Mouse (Mus musculus): ENCODE measurements at regions not wholly inside any gene's neighbourhood (a gene's known extent, or its start where the extent isn't known, plus 50 kb on each side); places are given as distances from the start of the nearest gene placed in this dataset.

DNA sequence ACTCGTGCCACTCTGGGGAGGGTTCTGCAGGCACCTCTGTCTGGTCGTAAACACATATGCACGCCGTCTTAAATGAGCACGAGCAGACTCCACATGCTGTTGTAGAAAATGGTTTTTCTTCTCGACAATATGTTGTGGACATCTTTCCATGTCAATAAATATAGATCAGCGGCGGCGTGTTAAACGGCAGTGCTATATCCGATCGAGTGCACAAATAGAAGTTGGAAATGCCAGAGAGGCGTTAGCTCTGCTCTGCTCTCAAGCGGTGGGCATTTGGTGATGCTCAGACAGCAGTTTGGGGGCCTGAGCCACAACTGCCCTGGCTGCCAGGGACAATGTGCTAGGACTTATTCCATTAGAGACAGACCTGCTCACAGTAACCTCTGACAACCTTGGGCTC, 61.8 kb upstream of the Grik3 start:
- TF ChIP-seq POLR2A (IDR thresholded peaks at IDR 0.05; ENCODE audit: insufficient read depth, low read depth, low read length): no peak
- no peak for TF ChIP-seq CTCF (IDR thresholded peaks at IDR 0.05; ENCODE audit: insufficient read depth, low read depth, low read length)
